Mouse (Mus musculus): ENCODE data around the gene Zfp955a.

GRCm38 (mm10) chr17:33264376-33264775, 9.4 kb upstream of the Zfp955a start, which contains the start of gene Olfr63:
- no peak for TF ChIP-seq CTCF (IDR thresholded peaks at IDR 0.05; ENCODE audit: extremely low read depth, insufficient read depth, insufficient read length, insufficient replicate concordance)
- no peak for TF ChIP-seq POLR2A (IDR thresholded peaks at IDR 0.05; ENCODE audit: low read depth, low read length)
